Mouse (Mus musculus): ENCODE results near the gene Hmgb4. TPM values are rescaled to one million over a fixed set of nuclear protein-coding genes. Genes with fewer than 3 reads are reported as not detected.

The Hmgb4 gene
- not detected in 2 replicates for polyA plus RNA-seq (2015; fragmentation: Nextera tagmentation; extraction: Ambion mirVana)

DNA sequence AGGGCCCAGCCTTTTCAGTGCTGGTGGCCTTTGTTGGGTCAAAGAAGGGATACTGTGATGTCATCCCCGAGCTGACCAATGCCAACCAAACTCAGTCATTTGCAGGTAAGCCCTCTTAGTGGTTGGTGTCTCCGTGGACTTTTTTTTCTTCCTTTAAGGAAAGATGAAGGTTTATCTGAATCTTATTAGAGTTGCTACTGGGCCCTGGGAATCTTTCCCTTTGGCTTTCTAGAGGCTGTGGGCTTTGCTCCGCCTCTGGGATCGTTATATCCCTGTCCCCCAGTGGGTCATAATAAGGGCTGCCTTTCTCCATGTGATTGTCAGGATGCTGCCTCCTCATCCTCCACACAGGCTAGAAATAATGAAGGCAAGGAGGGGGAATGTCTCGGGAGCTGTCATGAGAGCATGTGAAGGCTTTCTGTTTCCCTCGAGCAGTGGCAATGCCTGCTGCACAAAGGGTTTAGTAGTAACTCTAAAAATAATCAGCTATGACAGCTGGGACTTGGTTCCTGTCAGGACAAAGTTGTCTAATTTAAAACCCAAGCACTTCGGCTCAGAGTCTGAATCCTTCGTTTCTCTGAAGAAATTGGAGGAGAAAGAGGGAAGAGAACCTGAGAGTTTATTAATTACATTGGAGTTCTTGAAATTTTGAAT is at the start of gene Hmgb4:
Gene Hmgb4 (minus strand): TSS at position 51 of the 654 bp plus-strand sequence.
- Histone ChIP-seq H3K27me3 (replicated peaks; ENCODE audit: insufficient read depth, low read length) (no peaks in the 10 kb centered on the region), H3K9ac (replicated peaks; ENCODE audit: low read depth) (no peak within 1 kb of the TSS), H3K4me3 (ENCODE audit: low read depth, low read length) (no peak within 1 kb of the TSS), H3K9me3 (ENCODE audit: low read length) (no peaks in the 10 kb centered on the region), H3K36me3 (ENCODE audit: insufficient read depth, low read length) (no peaks in the 10 kb centered on the region), H3K4me1 (ENCODE audit: insufficient read depth, low read depth, low read length) (no peaks in the 10 kb centered on the region), H3K4me2 (replicated peaks; ENCODE audit: low read depth, low read length) (no peak within 1 kb of the TSS), H3K27ac (ENCODE audit: low read length) (no peak within 1 kb of the TSS)
- TF ChIP-seq CTCF (IDR thresholded peaks at IDR 0.05) (no peak), EP300 (IDR thresholded peaks at IDR 0.05) (no peak)
- peak; percentile 29 for DNase-seq (ENCODE audit: low spot score)
- no peak for ATAC-seq
- 56% methylated on average over 8 of the region's 8 CpGs for WGBS

DNA sequence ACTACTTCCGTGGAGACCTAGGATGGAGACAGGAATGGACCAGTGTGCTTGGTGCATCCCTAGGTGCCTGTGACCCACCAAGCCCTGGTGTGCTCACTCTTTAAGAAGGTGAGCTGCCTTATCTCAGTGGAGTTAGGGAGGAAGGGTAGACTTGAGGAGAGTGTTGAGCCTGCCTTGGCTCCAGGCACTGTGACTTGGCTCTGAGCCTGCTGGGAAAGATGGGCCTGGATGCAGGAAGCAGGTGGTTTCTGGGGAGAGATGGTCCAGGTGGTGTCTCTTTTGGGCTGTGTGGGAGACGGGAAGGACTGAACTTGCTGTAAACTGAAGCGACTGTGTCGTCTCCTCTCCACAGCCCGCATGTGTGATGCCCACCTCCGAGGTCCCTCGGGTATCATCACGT is 45.3 kb upstream of the Hmgb4 start:
- no peaks in the 10 kb centered on the region for H3K27me3 ChIP-seq (replicated peaks; ENCODE audit: insufficient read depth, low read length)
- ATAC-seq = no peak
- no peak overlapping the region for H3K27ac ChIP-seq (ENCODE audit: low read length)
- no peak for DNase-seq (ENCODE audit: low spot score)
- no peak for TF ChIP-seq CTCF (IDR thresholded peaks at IDR 0.05)
- no peak for TF ChIP-seq EP300 (IDR thresholded peaks at IDR 0.05)
- H3K4me1 ChIP-seq (ENCODE audit: insufficient read depth, low read depth, low read length) = no peaks in the 10 kb centered on the region
- no peaks in the 10 kb centered on the region for H3K9me3 ChIP-seq (ENCODE audit: low read length)
- WGBS = 92% methylated on average over 8 of the region's 8 CpGs
- H3K4me3 ChIP-seq (ENCODE audit: low read depth, low read length) = no peak overlapping the region
- H3K36me3 ChIP-seq (ENCODE audit: insufficient read depth, low read length) = no peaks in the 10 kb centered on the region
- H3K9ac ChIP-seq (replicated peaks; ENCODE audit: low read depth) = no peak overlapping the region
- H3K4me2 ChIP-seq (replicated peaks; ENCODE audit: low read depth, low read length) = no peak overlapping the region

DNA sequence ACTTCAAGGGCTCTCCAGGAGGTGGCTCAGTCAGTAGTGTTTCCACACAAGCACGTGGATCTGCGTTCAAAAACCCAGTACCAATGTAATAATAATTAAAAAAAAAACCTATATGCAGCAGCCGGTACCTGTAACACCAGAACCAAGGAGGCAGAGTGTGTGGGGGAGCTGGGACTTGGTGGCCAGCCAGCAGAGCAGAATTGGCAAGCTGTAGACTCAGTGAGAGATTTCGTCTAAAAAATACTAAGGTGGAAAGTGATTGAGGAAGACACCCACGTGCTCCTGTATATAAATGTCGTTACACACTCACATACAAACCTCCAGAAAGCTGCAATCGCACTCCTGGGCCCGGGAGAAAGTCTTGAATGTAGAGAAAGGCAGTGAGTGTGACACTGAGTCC is 43.3 kb upstream of the Hmgb4 start:
- H3K27ac ChIP-seq (ENCODE audit: low read length) = no peak overlapping the region
- WGBS = 71% methylated on average over 8 of the region's 8 CpGs
- no peaks in the 10 kb centered on the region for H3K36me3 ChIP-seq (ENCODE audit: insufficient read depth, low read length)

DNA sequence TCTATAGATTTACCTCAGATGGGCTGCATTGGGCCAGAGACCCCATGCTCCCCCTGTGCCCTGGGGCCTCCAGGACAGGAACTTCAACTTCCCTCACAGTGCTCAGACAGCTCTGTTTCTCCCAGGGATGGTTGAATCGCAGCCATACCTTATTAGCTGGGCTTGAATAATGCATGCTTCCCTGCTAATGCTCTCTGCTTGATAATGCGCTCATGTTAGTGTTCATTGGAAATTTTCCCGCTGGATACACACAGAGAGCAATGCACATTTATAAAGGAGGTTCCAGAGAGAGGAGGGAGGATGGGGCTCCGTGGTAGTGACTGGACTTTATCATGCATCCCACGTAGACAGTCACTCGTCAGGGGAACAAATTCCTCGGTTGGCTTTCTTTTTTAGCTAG is 27.3 kb upstream of the Hmgb4 start:
- Histone ChIP-seq H3K9ac (replicated peaks; ENCODE audit: low read depth) (no peak overlapping the region), H3K9me3 (ENCODE audit: low read length) (no peaks in the 10 kb centered on the region), H3K4me1 (ENCODE audit: insufficient read depth, low read depth, low read length) (no peaks in the 10 kb centered on the region), H3K27ac (ENCODE audit: low read length) (no peak overlapping the region), H3K4me3 (ENCODE audit: low read depth, low read length) (no peak overlapping the region), H3K4me2 (replicated peaks; ENCODE audit: low read depth, low read length) (no peak overlapping the region), H3K27me3 (replicated peaks; ENCODE audit: insufficient read depth, low read length) (no peaks in the 10 kb centered on the region), H3K36me3 (ENCODE audit: insufficient read depth, low read length) (no peaks in the 10 kb centered on the region)
- DNase-seq (ENCODE audit: low spot score) (no peak), ATAC-seq (no peak)
- no peak for TF ChIP-seq CTCF (IDR thresholded peaks at IDR 0.05)
- no peak for TF ChIP-seq EP300 (IDR thresholded peaks at IDR 0.05)
- WGBS = 78% methylated on average over 7 of the region's 7 CpGs

More for the DNA sequence above, 43.3 kb upstream of the Hmgb4 start:
- Histone ChIP-seq H3K27me3 (replicated peaks; ENCODE audit: insufficient read depth, low read length) (no peaks in the 10 kb centered on the region), H3K4me1 (ENCODE audit: insufficient read depth, low read depth, low read length) (no peaks in the 10 kb centered on the region), H3K4me3 (ENCODE audit: low read depth, low read length) (no peak overlapping the region), H3K9me3 (ENCODE audit: low read length) (no peaks in the 10 kb centered on the region), H3K4me2 (replicated peaks; ENCODE audit: low read depth, low read length) (no peak overlapping the region), H3K9ac (replicated peaks; ENCODE audit: low read depth) (no peak overlapping the region)
- TF ChIP-seq EP300 (IDR thresholded peaks at IDR 0.05) = no peak
- no peak for TF ChIP-seq CTCF (IDR thresholded peaks at IDR 0.05)
- ATAC-seq (no peak), DNase-seq (ENCODE audit: low spot score) (no peak)

DNA sequence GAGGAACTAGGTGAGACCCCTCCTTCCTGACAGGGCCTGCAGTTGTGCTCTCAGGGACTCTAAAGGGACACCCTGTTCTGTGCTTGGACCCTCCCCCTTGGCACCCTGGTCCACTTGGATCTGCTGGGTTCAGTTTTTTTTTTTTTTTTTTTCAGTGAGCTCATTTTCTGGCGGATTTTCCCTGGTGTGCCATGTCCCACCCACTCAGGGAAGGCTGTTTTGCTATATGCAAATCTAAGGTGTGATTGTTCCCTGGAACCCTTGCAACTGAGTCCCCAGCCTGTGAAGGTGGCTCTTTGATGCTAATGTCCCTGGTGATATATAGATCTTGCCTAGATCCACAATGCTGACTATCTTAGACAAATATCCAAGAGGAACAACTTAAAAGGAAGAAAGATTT is 24.3 kb upstream of the Hmgb4 start:
- Histone ChIP-seq H3K4me2 (replicated peaks; ENCODE audit: low read depth, low read length) (no peak overlapping the region), H3K4me3 (ENCODE audit: low read depth, low read length) (no peak overlapping the region), H3K27me3 (replicated peaks; ENCODE audit: insufficient read depth, low read length) (no peaks in the 10 kb centered on the region), H3K9me3 (ENCODE audit: low read length) (no peaks in the 10 kb centered on the region), H3K27ac (ENCODE audit: low read length) (no peak overlapping the region), H3K36me3 (ENCODE audit: insufficient read depth, low read length) (no peaks in the 10 kb centered on the region), H3K4me1 (ENCODE audit: insufficient read depth, low read depth, low read length) (no peaks in the 10 kb centered on the region), H3K9ac (replicated peaks; ENCODE audit: low read depth) (no peak overlapping the region)
- ATAC-seq (no peak), DNase-seq (ENCODE audit: low spot score) (no peak)
- TF ChIP-seq EP300 (IDR thresholded peaks at IDR 0.05) (no peak), CTCF (IDR thresholded peaks at IDR 0.05) (no peak)
- WGBS = 69% methylated on average over 1 of the region's 1 CpGs

DNA sequence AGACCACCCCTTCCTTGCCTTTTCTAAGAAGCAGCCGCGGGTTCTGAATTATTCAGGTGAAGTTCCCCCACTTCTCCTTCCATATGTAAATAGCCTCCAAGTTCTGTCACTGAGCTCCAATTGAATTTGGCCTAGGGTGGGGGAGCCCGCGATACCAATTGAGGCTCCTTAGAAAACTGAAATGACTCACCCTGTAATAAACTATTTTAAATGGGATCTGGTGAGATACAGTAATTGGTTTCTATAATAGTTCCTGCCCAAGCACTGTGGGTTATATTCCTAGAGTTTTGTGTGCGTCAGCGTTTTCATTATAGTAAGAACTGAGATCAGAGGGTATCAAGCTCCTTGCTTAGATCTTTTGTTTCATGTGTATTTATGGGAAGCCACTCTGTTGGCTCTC is 14.8 kb upstream of the Hmgb4 start:
- Histone ChIP-seq H3K4me1 (ENCODE audit: insufficient read depth, low read depth, low read length) (no peaks in the 10 kb centered on the region), H3K4me3 (ENCODE audit: low read depth, low read length) (no peak overlapping the region), H3K4me2 (replicated peaks; ENCODE audit: low read depth, low read length) (no peak overlapping the region), H3K9me3 (ENCODE audit: low read length) (no peaks in the 10 kb centered on the region), H3K27ac (ENCODE audit: low read length) (no peak overlapping the region), H3K9ac (replicated peaks; ENCODE audit: low read depth) (no peak overlapping the region), H3K27me3 (replicated peaks; ENCODE audit: insufficient read depth, low read length) (no peaks in the 10 kb centered on the region), H3K36me3 (ENCODE audit: insufficient read depth, low read length) (no peaks in the 10 kb centered on the region)
- 74% methylated on average over 6 of the region's 6 CpGs for WGBS
- no peak for TF ChIP-seq EP300 (IDR thresholded peaks at IDR 0.05)
- no peak for TF ChIP-seq CTCF (IDR thresholded peaks at IDR 0.05)
- ATAC-seq (no peak), DNase-seq (ENCODE audit: low spot score) (no peak)

DNA sequence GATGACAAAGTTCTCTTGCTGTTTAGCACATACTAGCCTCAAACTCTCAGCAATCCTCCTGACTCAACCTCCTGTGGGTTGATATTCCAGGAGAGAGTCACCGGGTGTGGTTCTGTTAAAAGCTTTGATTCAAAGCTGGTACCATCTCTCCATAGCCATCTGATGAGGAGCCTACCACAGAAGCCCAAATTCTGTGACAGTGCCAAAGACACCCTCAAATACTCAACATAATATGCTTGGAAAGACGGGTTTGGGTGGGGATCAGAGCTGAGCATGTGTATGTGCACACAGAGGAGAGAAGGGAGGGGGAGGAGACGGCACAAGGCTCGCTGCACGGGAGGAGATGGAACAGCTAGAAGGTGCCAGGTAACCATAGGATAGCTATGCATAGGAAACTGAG is 14.4 kb upstream of the Hmgb4 start:
- no peak overlapping the region for H3K4me3 ChIP-seq (ENCODE audit: low read depth, low read length)
- TF ChIP-seq EP300 (IDR thresholded peaks at IDR 0.05) (no peak), CTCF (IDR thresholded peaks at IDR 0.05) (no peak)
- WGBS = 69% methylated on average over 5 of the region's 5 CpGs
- ATAC-seq (no peak), DNase-seq (ENCODE audit: low spot score) (no peak)
- H3K4me1 ChIP-seq (ENCODE audit: insufficient read depth, low read depth, low read length) = no peaks in the 10 kb centered on the region
- H3K27ac ChIP-seq (ENCODE audit: low read length) = no peak overlapping the region
- no peaks in the 10 kb centered on the region for H3K9me3 ChIP-seq (ENCODE audit: low read length)
- H3K9ac ChIP-seq (replicated peaks; ENCODE audit: low read depth) = no peak overlapping the region
- H3K4me2 ChIP-seq (replicated peaks; ENCODE audit: low read depth, low read length) = no peak overlapping the region
- no peaks in the 10 kb centered on the region for H3K36me3 ChIP-seq (ENCODE audit: insufficient read depth, low read length)
- H3K27me3 ChIP-seq (replicated peaks; ENCODE audit: insufficient read depth, low read length) = no peaks in the 10 kb centered on the region
